Mouse (Mus musculus): ENCODE data around the gene Tmem165. TPM values are rescaled to one million over a fixed set of nuclear protein-coding genes. Genes with fewer than 3 reads are reported as not detected.
A peak's percentile ranks its signal among the peaks of the same experiment; 100 is the strongest.

Tmem165 gene
- total RNA-seq, 2 experiments from 2014 or later, result 33.8 to 34.0 TPM

DNA sequence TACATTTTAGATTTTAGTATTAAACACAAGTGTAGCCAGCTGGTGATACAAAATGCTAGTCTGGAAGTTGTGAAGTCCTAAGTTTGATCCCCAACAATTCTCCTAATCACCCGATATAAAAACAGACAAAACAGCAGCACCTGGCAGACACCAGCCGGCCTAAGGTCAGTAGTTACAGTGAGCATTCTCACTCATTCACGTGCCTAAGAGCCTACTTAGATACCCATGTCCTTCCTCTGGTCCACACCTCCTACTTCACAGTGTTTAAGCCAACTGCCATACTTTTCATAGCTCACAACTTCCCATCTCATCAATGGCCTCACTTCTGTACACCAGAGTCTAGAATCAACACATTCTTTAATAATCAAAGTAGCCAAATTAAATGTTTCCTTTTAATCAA is 59.6 kb downstream of the Tmem165 start:
- DNase-seq (ENCODE audit: extremely low spot score in 1 of 2, low spot score in 1 of 2), result no peak

DNA sequence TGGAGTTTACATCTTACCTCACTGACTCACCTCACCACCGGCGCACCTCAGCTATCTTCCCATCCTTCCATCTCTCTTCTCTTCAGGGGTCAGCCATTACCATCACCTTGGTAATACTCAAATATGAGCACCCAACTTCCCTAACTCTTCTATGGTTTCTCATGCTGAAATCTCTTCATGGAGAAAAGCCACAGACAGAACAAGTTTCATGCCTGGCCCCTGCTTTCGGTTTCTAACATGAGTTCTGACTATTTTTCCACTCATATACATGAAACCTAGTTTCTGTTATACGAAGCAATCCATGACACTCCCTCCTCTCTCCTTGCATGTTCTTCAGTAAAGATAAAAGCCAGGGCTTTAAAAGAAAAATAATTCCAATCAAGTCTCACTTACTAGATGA is 60.2 kb downstream of the Tmem165 start:
- DNase-seq (ENCODE audit: extremely low spot score in 1 of 2, low spot score in 1 of 2), result no peak

- no peak for DNase-seq (ENCODE audit: extremely low spot score in 1 of 2, low spot score in 1 of 2)
Observed at GRCm38 (mm10) chr5:76244430-76244829, 60.8 kb downstream of the Tmem165 start.

GRCm38 (mm10) chr5:76245419-76245818 is 61.7 kb downstream of the Tmem165 start:
- DNase-seq (ENCODE audit: extremely low spot score in 1 of 2, low spot score in 1 of 2), result peak; percentile 21 to 43

DNA sequence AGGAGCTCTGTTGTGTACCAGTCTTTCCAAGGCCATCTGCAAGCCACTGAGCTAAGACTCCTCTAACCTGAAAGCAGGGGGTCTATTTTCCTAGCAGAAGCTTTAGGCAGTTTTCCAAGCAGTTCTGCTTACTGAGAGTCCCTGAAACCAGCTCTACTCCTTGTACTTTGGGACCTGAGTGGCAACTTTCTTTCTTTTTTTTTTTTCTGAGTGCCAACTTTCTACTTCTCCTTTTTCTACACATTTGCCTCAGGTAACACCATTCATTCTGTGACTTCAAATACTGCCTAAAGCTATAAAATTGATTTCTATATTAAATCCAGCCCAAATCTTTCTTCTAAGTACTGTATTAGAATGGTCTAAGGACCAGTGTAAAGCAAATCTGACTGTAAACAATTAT is 62.9 kb downstream of the Tmem165 start:
- no peak for DNase-seq (ENCODE audit: extremely low spot score in 1 of 2, low spot score in 1 of 2)

- DNase-seq (ENCODE audit: extremely low spot score in 1 of 2, low spot score in 1 of 2), result no peak
Observed at GRCm38 (mm10) chr5:76250948-76251347, 67.3 kb downstream of the Tmem165 start.

Other genes starting within 250 kb of the Tmem165 start
- 10 to 100 TPM in 1 of 2 experiments, 1 to 10 TPM in 1; 8.0 to 11.7 TPM for gene Kdr, start 205.4 kb upstream of the Tmem165 start, total RNA-seq (2021)
- 10 to 100 TPM; 17.8 to 21.1 TPM for gene Srd5a3, start 43.6 kb upstream of the Tmem165 start, total RNA-seq (2021)
- 10 to 100 TPM; 45.2 to 50.3 TPM for gene Clock, start 120.9 kb downstream of the Tmem165 start, total RNA-seq (2021)
- not detected for gene Pdcl2, start 147.3 kb downstream of the Tmem165 start, total RNA-seq (2021)
- gene Nmu, start 179.9 kb downstream of the Tmem165 start, total RNA-seq (2021), result not detected